26 mouse cellular contexts compared by ENCODE assay signal in genomic region chr4:143103811-143104210, GRCm38 (mm10).
A peak's percentile ranks its signal among the peaks of the same experiment; 100 is the strongest.
DNase-seq lines count a peak whose midpoint lies in the region; ATAC-seq lines count a peak whose summit lies in the region.
"Had no signal": no experiment of that assay in that cellular context is flagged by ENCODE, and none has a peak within 500 bp of the region (broad histone marks: within the 10 kb centered on the region; RNA-seq: fewer than 3 reads in every experiment).

No protein-coding gene starts in this region.

- H3K4me2 ChIP-seq in hindbrain, embryonic 11.5 days (replicated peaks; ENCODE audit: low read depth, low read length), result no peak overlapping the region
- H3K4me2 ChIP-seq in hindbrain, embryonic 14.5 days (replicated peaks), result no peak overlapping the region
- no peak overlapping the region for H3K4me2 ChIP-seq in midbrain, embryonic 13.5 days (replicated peaks)
- no peak overlapping the region for H3K4me2 ChIP-seq in midbrain, embryonic 16.5 days (ENCODE audit: low read length)
- H3K4me2 ChIP-seq: embryonic facial prominence, embryonic 15.5 days; limb, embryonic 12.5 days; liver, embryonic 12.5 days; midbrain, embryonic 12.5 days had no signal

- no peak overlapping the region for H3K9ac ChIP-seq in hindbrain, embryonic 11.5 days (ENCODE audit: low read depth, low read length)
- no peak overlapping the region for H3K9ac ChIP-seq in hindbrain, embryonic 14.5 days
- no peak overlapping the region for H3K9ac ChIP-seq in midbrain, embryonic 13.5 days (replicated peaks)
- no peak overlapping the region for H3K9ac ChIP-seq in midbrain, embryonic 16.5 days (ENCODE audit: low read depth, low read length)
- H3K9ac ChIP-seq: embryonic facial prominence, embryonic 15.5 days; limb, embryonic 12.5 days; liver, embryonic 12.5 days; midbrain, embryonic 12.5 days had no signal

- WGBS in hindbrain, embryonic 11.5 days, result 73% methylated on average over 2 of the region's 2 CpGs
- WGBS in hindbrain, embryonic 14.5 days, result 86% methylated on average over 2 of the region's 2 CpGs
- WGBS in midbrain, embryonic 13.5 days, result 89% methylated on average over 2 of the region's 2 CpGs
- 69% methylated on average over 2 of the region's 2 CpGs for WGBS in midbrain, embryonic 16.5 days

- H3K27me3 ChIP-seq in hindbrain, embryonic 11.5 days (ENCODE audit: control insufficient read depth, insufficient read depth, low read length), result no peaks in the 10 kb centered on the region
- no peaks in the 10 kb centered on the region for H3K27me3 ChIP-seq in hindbrain, embryonic 14.5 days (ENCODE audit: control insufficient read depth, insufficient read depth, low read length)
- H3K27me3 ChIP-seq in midbrain, embryonic 13.5 days, result no peaks in the 10 kb centered on the region
- no peaks in the 10 kb centered on the region for H3K27me3 ChIP-seq in midbrain, embryonic 16.5 days (ENCODE audit: control insufficient read depth, insufficient read depth, low read depth, low read length)
- H3K27me3 ChIP-seq: CH12.LX; embryonic facial prominence, embryonic 15.5 days; limb, embryonic 12.5 days; liver, embryonic 12.5 days; midbrain, embryonic 12.5 days; Patski had no signal

- DNase-seq in cerebellum, postnatal 14 days, result peak; percentile 19 to 33
- no peak for DNase-seq in cerebellum, adult 9-11 months
- no peak for DNase-seq in hindbrain, embryonic 11.5 days (ENCODE audit: low spot score)
- DNase-seq in hindbrain, embryonic 14.5 days (ENCODE audit: low spot score), result no peak
- no peak for DNase-seq in urinary bladder, adult 2 months (ENCODE audit: low spot score)
- DNase-seq: B cell, adult 2 months; cerebellum, adult 18-20 months; cerebellum, postnatal 36 days; embryo, embryonic 11 days; gastrocnemius, postnatal 10 days; heart, postnatal 4 days; kidney, adult 18-20 months; kidney, postnatal 14 days; lung, adult 18-20 months had no signal

- no peak overlapping the region for H3K4me3 ChIP-seq in hindbrain, embryonic 11.5 days (ENCODE audit: low read depth, low read length)
- H3K4me3 ChIP-seq in hindbrain, embryonic 14.5 days (replicated peaks; ENCODE audit: low read length), result no peak overlapping the region
- H3K4me3 ChIP-seq in midbrain, embryonic 13.5 days (replicated peaks), result no peak overlapping the region
- no peak overlapping the region for H3K4me3 ChIP-seq in midbrain, embryonic 16.5 days (ENCODE audit: low read depth, low read length)
- H3K4me3 ChIP-seq: embryonic facial prominence, embryonic 15.5 days; heart, embryonic 10.5 days; layer of hippocampus, adult 2 months; limb, embryonic 12.5 days; liver, embryonic 12.5 days; midbrain, embryonic 12.5 days had no signal

- H3K4me1 ChIP-seq in hindbrain, embryonic 11.5 days (replicated peaks; ENCODE audit: control insufficient read depth, insufficient read depth, low read length), result no peaks in the 10 kb centered on the region
- 0 out of 2 replicates have a peak, but pooled peaks cover 2% of the 10 kb centered on the region for H3K4me1 ChIP-seq in hindbrain, embryonic 14.5 days (replicated peaks; ENCODE audit: control insufficient read depth, insufficient read depth, low read length)
- 0 out of 2 replicates have a peak, but pooled peaks cover 7% of the 10 kb centered on the region for H3K4me1 ChIP-seq in midbrain, embryonic 13.5 days (replicated peaks)
- no peaks in the 10 kb centered on the region for H3K4me1 ChIP-seq in midbrain, embryonic 16.5 days (ENCODE audit: control insufficient read depth, insufficient read depth, low read length)
- H3K4me1 ChIP-seq: midbrain, embryonic 12.5 days had no signal

- no peaks in the 10 kb centered on the region for H3K36me3 ChIP-seq in hindbrain, embryonic 11.5 days (ENCODE audit: control insufficient read depth, insufficient read depth, low read length)
- H3K36me3 ChIP-seq in hindbrain, embryonic 14.5 days (replicated peaks; ENCODE audit: control insufficient read depth, insufficient read depth), result peaks cover 14% of the 10 kb centered on the region
- peaks cover 29% of the 10 kb centered on the region for H3K36me3 ChIP-seq in midbrain, embryonic 13.5 days
- no peaks in the 10 kb centered on the region for H3K36me3 ChIP-seq in midbrain, embryonic 16.5 days (ENCODE audit: control insufficient read depth, insufficient read depth, low read length)

- H3K27ac ChIP-seq in hindbrain, embryonic 11.5 days (ENCODE audit: low read depth, low read length), result no peak overlapping the region
- H3K27ac ChIP-seq in hindbrain, embryonic 14.5 days, result no peak overlapping the region
- H3K27ac ChIP-seq in midbrain, embryonic 13.5 days, result no peak overlapping the region
- no peak overlapping the region for H3K27ac ChIP-seq in midbrain, embryonic 16.5 days (ENCODE audit: low read length)
- H3K27ac ChIP-seq: embryonic facial prominence, embryonic 15.5 days; heart, embryonic 10.5 days; layer of hippocampus, adult 2 months; limb, embryonic 12.5 days; liver, embryonic 12.5 days; midbrain, embryonic 12.5 days had no signal

- ATAC-seq in hindbrain, embryonic 11.5 days (ENCODE audit: low FRiP score), result 0 out of 2 replicates have a peak, but pooled peaks have one; percentile 8
- ATAC-seq in hindbrain, embryonic 14.5 days (ENCODE audit: low FRiP score), result no peak
- peak; percentile 1; the same call in 1 of the 2 replicates for ATAC-seq in midbrain, embryonic 13.5 days
- ATAC-seq in midbrain, embryonic 16.5 days, result no peak
- ATAC-seq: inflammation-experienced regulatory T-cells, adult 6 months; liver, embryonic 12.5 days; Patski had no signal

- no peaks in the 10 kb centered on the region for H3K9me3 ChIP-seq in hindbrain, embryonic 11.5 days (ENCODE audit: control insufficient read depth, low read length)
- H3K9me3 ChIP-seq in hindbrain, embryonic 14.5 days (ENCODE audit: control insufficient read depth, low read length), result no peaks in the 10 kb centered on the region
- H3K9me3 ChIP-seq in midbrain, embryonic 13.5 days, result no peaks in the 10 kb centered on the region
- H3K9me3 ChIP-seq in midbrain, embryonic 16.5 days (replicated peaks; ENCODE audit: control insufficient read depth, low read length, poor library complexity, severe bottlenecking), result no peaks in the 10 kb centered on the region
- H3K9me3 ChIP-seq: embryonic facial prominence, embryonic 15.5 days; G1E; heart, embryonic 10.5 days; limb, embryonic 12.5 days; liver, embryonic 12.5 days; midbrain, embryonic 12.5 days had no signal

Comparison
In these comparisons a context has a peak if more than half of its experiments do, and no peak if none do; other contexts are left out.
1. DNase-seq: peak in cerebellum, postnatal 14 days (2 of 2); none in cerebellum, adult 9-11 months (single experiment), hindbrain, embryonic 11.5 days (single experiment), hindbrain, embryonic 14.5 days (single experiment) and urinary bladder, adult 2 months (single experiment).
2. ATAC-seq: peak in hindbrain, embryonic 11.5 days (single experiment) and midbrain, embryonic 13.5 days (single experiment); none in hindbrain, embryonic 14.5 days (single experiment) and midbrain, embryonic 16.5 days (single experiment).